8 mouse cellular contexts compared by ENCODE assay signal in the genomic region with DNA sequence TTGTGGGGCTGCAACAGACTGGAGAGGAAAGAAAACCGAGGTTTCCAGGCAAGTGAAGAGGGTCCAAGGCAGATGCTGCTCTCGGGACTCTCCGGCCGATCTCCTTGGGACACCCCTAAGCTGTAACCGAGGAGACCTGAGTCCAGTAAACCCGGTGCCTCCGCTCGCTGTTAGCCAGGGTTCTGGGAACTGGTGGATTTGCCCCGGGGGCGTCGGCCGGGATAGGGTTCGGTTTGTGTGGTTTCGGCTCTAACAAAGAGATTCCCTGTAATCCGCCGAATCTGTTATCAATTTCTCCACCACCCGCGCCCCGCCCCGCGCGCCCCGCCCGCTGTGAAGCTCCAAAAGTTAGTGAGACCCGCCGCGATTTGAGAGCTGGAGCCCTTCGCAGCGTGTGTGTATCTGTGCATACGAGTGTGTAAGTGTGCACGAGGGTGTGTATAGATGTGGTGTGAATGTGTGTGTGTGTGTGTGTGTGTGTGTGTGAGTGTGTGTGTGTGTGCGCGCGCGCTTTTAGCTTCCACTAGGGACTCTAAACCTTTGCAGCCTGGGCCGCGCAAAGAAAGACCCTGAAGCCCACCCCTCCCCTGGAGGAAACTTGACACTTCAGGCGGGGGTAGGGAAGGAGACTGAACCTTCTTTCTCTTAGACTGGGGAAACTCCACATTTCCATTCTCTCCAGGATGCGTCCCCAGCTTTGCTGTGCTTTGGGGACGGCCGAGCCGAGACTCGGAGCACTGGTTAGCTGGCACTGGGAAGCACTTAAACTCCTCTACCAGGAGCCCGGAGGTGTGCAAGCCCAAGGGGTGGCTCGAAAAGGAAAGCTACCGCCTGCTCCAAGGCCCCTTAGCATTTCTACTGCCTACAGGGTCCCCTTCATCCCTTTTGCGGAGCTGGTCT. TPM values are rescaled to one million over a fixed set of nuclear protein-coding genes. Genes with fewer than 3 reads are reported as not detected.
DNase-seq lines count a peak whose midpoint lies in the region; ATAC-seq and TF ChIP-seq lines count a peak whose summit lies in the region.

No protein-coding gene starts in this region.

- peak; percentile 10 for DNase-seq in lung, adult 2 months
- DNase-seq in lung, postnatal 25 days (ENCODE audit: low spot score) = no peak
- DNase-seq in embryo, embryonic 11 days = peak; percentile 87
- DNase-seq in gastrocnemius, adult 2 months = peak; percentile 53
- peak; percentile 70 to 71 for DNase-seq in kidney, postnatal 4 days

- H3K27ac ChIP-seq in gastrocnemius, adult 2 months = peak overlapping the region; percentile 84
- no peak overlapping the region for H3K27ac ChIP-seq in neural tube, embryonic 12.5 days

- H3K36me3 ChIP-seq in neural tube, embryonic 12.5 days = no peaks in the 10 kb centered on the region; the same call in 1 of the 2 replicates

- H3K4me3 ChIP-seq in lung, adult 2 months (replicated peaks; ENCODE audit: extremely low read depth, low read depth, low read length) = peak overlapping the region; percentile 46
- H3K4me3 ChIP-seq in gastrocnemius, adult 2 months = peak overlapping the region; percentile 90
- H3K4me3 ChIP-seq in neural tube, embryonic 12.5 days = peak overlapping the region; percentile 43

- TF ChIP-seq POLR2A in lung, adult 2 months (IDR thresholded peaks at IDR 0.05; ENCODE audit: borderline replicate concordance, extremely low read depth, low read depth, low read length) = no peak

- peak overlapping the region; percentile 47 for H3K9ac ChIP-seq in neural tube, embryonic 12.5 days

- no peaks in the 10 kb centered on the region; the same call in 1 of the 2 replicates for H3K4me1 ChIP-seq in lung, adult 2 months (ENCODE audit: control insufficient read depth, insufficient read depth, low read length)
- H3K4me1 ChIP-seq in neural tube, embryonic 12.5 days = peaks cover 43% of the 10 kb centered on the region

- peaks cover 41% of the 10 kb centered on the region for H3K27me3 ChIP-seq in neural tube, embryonic 12.5 days (replicated peaks)

- WGBS in lung, adult 2 months = 8% methylated on average over 47 of the region's 47 CpGs
- WGBS in neural tube, embryonic 12.5 days = under 1% methylated on average over 47 of the region's 47 CpGs

- TF ChIP-seq CTCF in lung, adult 2 months (IDR thresholded peaks at IDR 0.05; ENCODE audit: insufficient read depth, low read length) = no peak
- no peak for TF ChIP-seq CTCF in gastrocnemius, adult 2 months (IDR thresholded peaks at IDR 0.05)

- H3K9me3 ChIP-seq in neural tube, embryonic 12.5 days = no peaks in the 10 kb centered on the region

- ATAC-seq in neural tube, embryonic 12.5 days (ENCODE audit: low FRiP score, low read depth) = no peak
- no peak for ATAC-seq in megakaryocyte, adult 5-6 weeks (ENCODE audit: poor library complexity, severe bottlenecking)
- ATAC-seq in granulocyte monocyte progenitor cell, adult 5-6 weeks (replicated peaks; ENCODE audit: poor library complexity, severe bottlenecking) = no peak

- intact Hi-C loops in gastrocnemius, adult 2 months (cut with DNase I) = loop anchor here (10.0 kb wide), 2 partner anchors 225 to 935 kb away; no protein-coding TSS in a partner anchor

- peak overlapping the region; percentile 91 for H3K4me2 ChIP-seq in neural tube, embryonic 12.5 days (replicated peaks)

RNA-seq across cellular contexts. Expression of a gene that starts 5.1 kb away (rescaled TPM):
- 5.7 and 6.9 TPM in 2 replicates for polyA plus RNA-seq in lung, adult 2 months (2012; rRNA removed)
- total RNA-seq in gastrocnemius, adult 2 months (2021) = 1 to 10 TPM; 4.9 to 6.2 TPM
- 14.8 and 24.1 TPM in 2 replicates for polyA plus RNA-seq in neural tube, embryonic 12.5 days (2016; fragmentation: Nextera tagmentation; extraction: Ambion mirVana)
- total RNA-seq in megakaryocyte, adult 5-6 weeks (2015) = not detected in 2 replicates
- total RNA-seq in megakaryocyte, adult 5-6 weeks (2017) = not detected in 2 replicates
- not detected in 2 replicates for total RNA-seq in granulocyte monocyte progenitor cell, adult 5-6 weeks (2014; fragmentation: Nextera tagmentation)
- total RNA-seq in granulocyte monocyte progenitor cell, adult 5-6 weeks (2017) = not detected in 2 replicates

Comparison
In these comparisons a context has a peak if more than half of its experiments do, and no peak if none do; other contexts are left out.
1. RNA of a gene that starts 5.1 kb away (total RNA-seq): 4.9 to 6.2 TPM in gastrocnemius, adult 2 months; not detected in megakaryocyte, adult 5-6 weeks and not detected in granulocyte monocyte progenitor cell, adult 5-6 weeks; every median in the first group is over 4 times any median in the second.
2. Peak in every context shown above with its lines, with median percentiles within 50 percentile points of each other: H3K4me3 ChIP-seq.